Comparison of ENCODE assay signal across 8 mouse cellular contexts in the genomic region with DNA sequence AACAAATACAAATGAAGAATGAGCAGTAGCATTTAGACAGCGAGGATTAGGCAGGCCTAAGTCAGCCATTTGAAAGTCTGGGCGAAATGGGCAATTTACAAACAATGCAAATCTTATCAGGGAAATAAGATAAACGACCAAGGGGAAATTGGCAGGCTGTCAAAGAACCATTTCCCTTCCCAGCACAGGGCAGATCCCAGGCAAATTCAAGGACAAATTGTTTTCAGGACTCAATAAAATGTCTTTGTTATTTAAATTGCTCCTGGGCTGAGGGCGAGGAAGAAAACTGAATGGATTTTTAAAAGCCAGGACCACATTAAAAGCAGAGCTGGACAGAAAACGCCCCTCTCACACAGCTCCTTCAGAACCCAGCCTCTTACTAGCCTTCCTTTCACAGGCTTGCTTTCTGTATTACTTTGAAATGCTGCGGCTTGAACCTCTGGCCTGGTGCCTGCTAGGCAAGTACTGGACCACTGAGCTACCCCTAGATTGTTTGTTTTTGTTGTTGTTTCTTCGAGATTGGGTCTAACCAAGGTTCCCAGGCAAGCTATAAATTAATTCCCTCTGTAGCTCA.
DNase-seq lines count a peak whose midpoint lies in the region; ATAC-seq and TF ChIP-seq lines count a peak whose summit lies in the region.

No protein-coding gene starts in this region.

- WGBS in embryonic facial prominence, embryonic 13.5 days: 44% methylated on average over 7 of the region's 7 CpGs
- WGBS in embryonic facial prominence, embryonic 10.5 days: 47% methylated on average over 7 of the region's 7 CpGs
- WGBS in heart, adult 2 months: 27% methylated on average over 7 of the region's 7 CpGs
- 16% methylated on average over 7 of the region's 7 CpGs for WGBS in lung, embryonic 16.5 days
- 40% methylated on average over 7 of the region's 7 CpGs for WGBS in cerebellum, adult 2 months

- H3K27me3 ChIP-seq in embryonic facial prominence, embryonic 13.5 days: peaks cover 3% of the 10 kb centered on the region
- no peaks in the 10 kb centered on the region for H3K27me3 ChIP-seq in embryonic facial prominence, embryonic 10.5 days (replicated peaks; ENCODE audit: low read depth, poor library complexity, severe bottlenecking)
- H3K27me3 ChIP-seq in heart, adult 2 months (ENCODE audit: control insufficient read depth, insufficient read depth, low read length): no peaks in the 10 kb centered on the region
- H3K27me3 ChIP-seq in lung, embryonic 16.5 days (ENCODE audit: control insufficient read depth, insufficient read depth, low read depth, low read length): no peaks in the 10 kb centered on the region
- H3K27me3 ChIP-seq in cerebellum, adult 2 months (ENCODE audit: control insufficient read depth, insufficient read depth, low read length): no peaks in the 10 kb centered on the region

- no peaks in the 10 kb centered on the region for H3K9me3 ChIP-seq in embryonic facial prominence, embryonic 13.5 days
- H3K9me3 ChIP-seq in embryonic facial prominence, embryonic 10.5 days: no peaks in the 10 kb centered on the region
- H3K9me3 ChIP-seq in ES-E14 (ENCODE audit: control insufficient read depth, insufficient read depth, low read depth, low read length): no peaks in the 10 kb centered on the region
- no peaks in the 10 kb centered on the region for H3K9me3 ChIP-seq in lung, embryonic 16.5 days (ENCODE audit: control insufficient read depth, low read length)

- no peak overlapping the region for H3K9ac ChIP-seq in embryonic facial prominence, embryonic 13.5 days
- no peak overlapping the region for H3K9ac ChIP-seq in ES-E14 (ENCODE audit: insufficient read depth, low read depth, low read length, poor library complexity, severe bottlenecking)
- no peak overlapping the region for H3K9ac ChIP-seq in heart, adult 2 months (ENCODE audit: low read depth, low read length)
- no peak overlapping the region for H3K9ac ChIP-seq in lung, embryonic 16.5 days (ENCODE audit: low read length)

- H3K36me3 ChIP-seq in embryonic facial prominence, embryonic 13.5 days: no peaks in the 10 kb centered on the region
- no peaks in the 10 kb centered on the region for H3K36me3 ChIP-seq in embryonic facial prominence, embryonic 10.5 days (replicated peaks)
- H3K36me3 ChIP-seq in ES-E14 (ENCODE audit: control insufficient read depth, insufficient read depth, low read length, poor library complexity, severe bottlenecking): no peaks in the 10 kb centered on the region
- H3K36me3 ChIP-seq in heart, adult 2 months (ENCODE audit: control insufficient read depth, insufficient read depth, low read length): no peaks in the 10 kb centered on the region
- no peaks in the 10 kb centered on the region for H3K36me3 ChIP-seq in lung, embryonic 16.5 days (ENCODE audit: control insufficient read depth, insufficient read depth, low read length)

- peaks cover 6% of the 10 kb centered on the region; the same call in 1 of the 2 replicates for H3K4me1 ChIP-seq in embryonic facial prominence, embryonic 13.5 days
- peaks cover 4% of the 10 kb centered on the region for H3K4me1 ChIP-seq in embryonic facial prominence, embryonic 10.5 days
- peaks cover 3 to 7% of the 10 kb centered on the region in 2 experiments; a peak in 2 of 4 replicates for H3K4me1 ChIP-seq in ES-E14 (ENCODE audit: control insufficient read depth in 2 of 2, insufficient read depth in 2 of 2, low read length in 2 of 2, poor library complexity in 1 of 2)
- peaks cover 2% of the 10 kb centered on the region for H3K4me1 ChIP-seq in heart, adult 2 months (ENCODE audit: control insufficient read depth, insufficient read depth, low read length)
- H3K4me1 ChIP-seq in lung, embryonic 16.5 days (replicated peaks; ENCODE audit: control insufficient read depth, insufficient read depth, low read length): no peaks in the 10 kb centered on the region; the same call in 1 of the 2 replicates
- no peaks in the 10 kb centered on the region for H3K4me1 ChIP-seq in cerebellum, adult 2 months (ENCODE audit: control insufficient read depth, insufficient read depth, low read length)

- H3K4me3 ChIP-seq in embryonic facial prominence, embryonic 13.5 days: no peak overlapping the region
- no peak overlapping the region for H3K4me3 ChIP-seq in embryonic facial prominence, embryonic 10.5 days
- H3K4me3 ChIP-seq in ES-E14 (ENCODE audit: insufficient read depth in 1 of 2, low read depth in 1 of 2, low read length in 2 of 2, poor library complexity in 1 of 2, severe bottlenecking in 1 of 2): no peak overlapping the region
- H3K4me3 ChIP-seq in heart, adult 2 months: no peak overlapping the region
- H3K4me3 ChIP-seq in lung, embryonic 16.5 days (ENCODE audit: low read length): no peak overlapping the region
- H3K4me3 ChIP-seq in cerebellum, adult 2 months (replicated peaks; ENCODE audit: insufficient read depth, low read depth, low read length): no peak overlapping the region

- DNase-seq in embryonic facial prominence, embryonic 10.5 days (ENCODE audit: low spot score): no peak
- peak; percentile 57 for DNase-seq in ES-E14 (ENCODE audit: low read depth, low spot score)
- peak in 1 of 2 experiments; percentile 4 for DNase-seq in heart, adult 2 months
- no peak for DNase-seq in cerebellum, adult 8-10 months
- DNase-seq in cerebellum, adult 2 months: no peak
- DNase-seq in urinary bladder, adult 2 months (ENCODE audit: low spot score): no peak

- intact Hi-C loops in heart, adult 2 months (cut with DNase I): no loop called here

- TF ChIP-seq CTCF in heart, adult 2 months (IDR thresholded peaks at IDR 0.05): no peak
- TF ChIP-seq CTCF in cerebellum, adult 2 months (IDR thresholded peaks at IDR 0.05; ENCODE audit: borderline replicate concordance, insufficient read depth, low read depth, low read length): no peak

- H3K79me2 ChIP-seq in heart, adult 2 months (replicated peaks; ENCODE audit: control insufficient read depth, insufficient read depth, low read length): no peaks in the 10 kb centered on the region

- TF ChIP-seq POLR2A in heart, adult 2 months (IDR thresholded peaks at IDR 0.05; ENCODE audit: insufficient read depth, low read depth, low read length): no peak
- no peak for TF ChIP-seq POLR2A in cerebellum, adult 2 months (IDR thresholded peaks at IDR 0.05; ENCODE audit: borderline replicate concordance, insufficient read depth, low read length)

- no peak overlapping the region for H3K4me2 ChIP-seq in embryonic facial prominence, embryonic 13.5 days
- no peak overlapping the region for H3K4me2 ChIP-seq in lung, embryonic 16.5 days (ENCODE audit: low read depth, low read length)

- in situ Hi-C loops in ES-E14 (cut with MboI; ENCODE audit: low sequenced_read_pairs in 2 of 2, unreplicated experiment in 2 of 2): no loop called here

- no peak for TF ChIP-seq EP300 in heart, adult 2 months (IDR thresholded peaks at IDR 0.05; ENCODE audit: insufficient read depth, low read depth, low read length)

- ATAC-seq in embryonic facial prominence, embryonic 13.5 days (ENCODE audit: insufficient number of reproducible peaks, insufficient read depth, low FRiP score, low TSS enrichment, low read depth): no peak
- 0 out of 2 replicates have a peak, but pooled peaks have one; percentile 26 for ATAC-seq in lung, embryonic 16.5 days (ENCODE audit: low read depth)

- peak overlapping the region; percentile 62; the same call in 1 of the 2 replicates for H3K27ac ChIP-seq in embryonic facial prominence, embryonic 13.5 days
- no peak overlapping the region for H3K27ac ChIP-seq in embryonic facial prominence, embryonic 10.5 days (replicated peaks)
- H3K27ac ChIP-seq in ES-E14 (ENCODE audit: insufficient read depth, low read depth, low read length, poor library complexity, severe bottlenecking): peak overlapping the region; percentile 15; the same call in 1 of the 2 replicates
- peak overlapping the region; percentile 55 for H3K27ac ChIP-seq in heart, adult 2 months
- peak overlapping the region; percentile 52; the same call in 1 of the 2 replicates for H3K27ac ChIP-seq in lung, embryonic 16.5 days (ENCODE audit: low read length)
- H3K27ac ChIP-seq in cerebellum, adult 2 months (ENCODE audit: insufficient read depth, low read length): no peak overlapping the region

TF ChIP-seq in ES-E14, 5 proteins besides CTCF, POLR2A, EP300 and RAD21:
- TF ChIP-seq MAFK (IDR thresholded peaks at IDR 0.05; ENCODE audit: insufficient read depth, low read depth, low read length): no peak
- no peak for TF ChIP-seq HCFC1 (IDR thresholded peaks at IDR 0.05; ENCODE audit: borderline replicate concordance, insufficient read depth, low read length)
- no peak for TF ChIP-seq CHD2 (IDR thresholded peaks at IDR 0.05; ENCODE audit: low read depth, low read length)
- no peak for TF ChIP-seq ZC3H11A (IDR thresholded peaks at IDR 0.05; ENCODE audit: borderline replicate concordance, low read depth, low read length)
- TF ChIP-seq ZNF384 (IDR thresholded peaks at IDR 0.05; ENCODE audit: low read depth, low read length): no peak
TF ChIP-seq in ES-E14: peak in this region for 0.

Comparison
In these comparisons a context has a peak if more than half of its experiments do, and no peak if none do; other contexts are left out.
1. H3K27ac ChIP-seq: peak in embryonic facial prominence, embryonic 13.5 days (single experiment), ES-E14 (single experiment), heart, adult 2 months (single experiment) and lung, embryonic 16.5 days (single experiment); none in embryonic facial prominence, embryonic 10.5 days (single experiment) and cerebellum, adult 2 months (single experiment).